Mouse (Mus musculus) adipocyte (in vitro differentiated cells): ENCODE data around the gene Gabrg3.

Experiments used
- DNase-seq: peaks from one replicate; pipeline ENCODE4 v3.0.0-alpha.2; 2016; ENCODE audit warnings: low spot score

The Gabrg3 gene

GRCm38 (mm10) chr7:56729225-56729624 lies 657.8 kb downstream of the Gabrg3 start:
- DNase-seq = peak; percentile 4
